Mouse (Mus musculus) forebrain, embryonic 14.5 days (tissue): Measurements from ENCODE around the gene Por. TPM values are rescaled to one million over a fixed set of nuclear protein-coding genes. Genes with fewer than 3 reads are reported as not detected.

ENCODE experiments used
- ATAC-seq: fragments of 200-750 bp; cut with Nextera tagmentation; 2 replicates; pipeline ENCODE4 v1.8.0; 2017; ENCODE audit warnings: mild to moderate bottlenecking, moderate library complexity
- DNase-seq: peaks from one replicate; pipeline ENCODE4 v3.0.0-alpha.2; 2015; ENCODE audit warnings: low spot score
- H3K27ac ChIP-seq: fragments of 300-500 bp; sonication (generic); 2 replicates; pipeline ENCODE4 v1.5.1; 2014; ENCODE audit warnings: low read depth, mild to moderate bottlenecking, control low read depth, low read length, moderate library complexity
- H3K27me3 ChIP-seq: fragments of 300-500 bp; sonication (generic); replicated peaks from 2 replicates; pipeline ENCODE4 v1.6.1; 2014; ENCODE audit warnings: low read length, control low read depth, mixed read lengths; ENCODE audit not compliant: control insufficient read depth, insufficient read depth
- H3K36me3 ChIP-seq: fragments of 300-500 bp; sonication (generic); 2 replicates; pipeline ENCODE4 v1.6.1; 2014; ENCODE audit warnings: low read length, control low read depth; ENCODE audit not compliant: control insufficient read depth, insufficient read depth
- H3K4me1 ChIP-seq: fragments of 300-500 bp; sonication (generic); 2 replicates; pipeline ENCODE4 v1.6.1; 2014; ENCODE audit warnings: antibody characterized with exemption, low read length, control low read depth; ENCODE audit not compliant: control insufficient read depth, insufficient read depth
- H3K4me2 ChIP-seq: fragments of 300-500 bp; sonication (generic); 2 replicates; pipeline ENCODE4 v1.6.1; 2014; ENCODE audit warnings: mild to moderate bottlenecking, control low read depth, low read length
- H3K4me3 ChIP-seq: fragments of 300-500 bp; sonication (generic); 2 replicates; pipeline ENCODE4 v1.5.1; 2014; ENCODE audit warnings: low read depth, low read length, control low read depth
- H3K9ac ChIP-seq: fragments of 300-500 bp; sonication (generic); 2 replicates; pipeline ENCODE4 v1.6.1; 2014; ENCODE audit warnings: mild to moderate bottlenecking, low read length, control low read depth, moderate library complexity
- H3K9me3 ChIP-seq: fragments of 300-500 bp; sonication (generic); replicated peaks from 2 replicates; pipeline ENCODE4 v1.6.1; 2016; ENCODE audit warnings: low read length, control low read depth, mixed read lengths; ENCODE audit not compliant: control insufficient read depth
- WGBS: fragments of 180-500 bp; shearing (Covaris S2); extraction: QIAGEN DNeasy Blood & Tissue Kit; methylation state at CpG from one replicate; pipeline ENCODE4 v1.1.7; 2014; 5-methylcytosine and 5-hydroxymethylcytosine counted together
- polyA plus RNA-seq: library from polyadenylated mRNA; unstranded; fragments of >200 nt; fragmentation: Nextera tagmentation; extraction: Ambion mirVana; gene quantifications from 2 replicates; pipeline ENCODE4 v1.2.1, GENCODE M21; 2014

Gene Por
- polyA plus RNA-seq, 1 experiment from 2014 or later: 82.1 TPM

GRCm38 (mm10) chr5:135764971-135765370, 95.1 kb downstream of the Por start:
- Histone ChIP-seq H3K36me3 (no peaks in the 10 kb centered on the region), H3K27ac (no peak overlapping the region), H3K4me1 (no peaks in the 10 kb centered on the region), H3K9me3 (no peaks in the 10 kb centered on the region), H3K27me3 (no peaks in the 10 kb centered on the region), H3K4me3 (no peak overlapping the region), H3K9ac (no peak overlapping the region), H3K4me2 (no peak overlapping the region)
- no peak for ATAC-seq
- DNase-seq: no peak
- 77% methylated on average over 3 of the region's 3 CpGs for WGBS

DNA sequence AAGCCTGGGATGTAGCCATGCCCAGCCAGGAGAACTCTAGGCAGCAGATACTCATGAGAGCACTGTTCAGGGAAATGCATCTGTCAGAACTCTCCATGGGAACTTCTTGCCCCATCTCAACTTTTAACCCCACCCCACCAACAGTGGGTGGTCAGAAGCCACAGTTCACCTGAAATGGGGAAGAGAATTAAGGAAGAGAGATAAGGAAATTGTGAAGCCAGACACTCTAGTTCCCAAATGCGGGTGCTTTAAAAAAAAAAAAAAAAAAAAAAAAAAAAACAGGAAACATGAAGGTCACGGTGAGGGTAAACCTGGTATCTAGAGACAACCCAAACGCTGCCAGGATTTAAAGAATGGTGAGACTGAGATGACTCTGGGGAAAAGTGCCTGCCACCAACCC, 102.7 kb downstream of the Por start:
- WGBS: 86% methylated on average over 3 of the region's 3 CpGs
- H3K9me3 ChIP-seq: no peaks in the 10 kb centered on the region
- H3K27ac ChIP-seq: no peak overlapping the region
- H3K4me2 ChIP-seq: no peak overlapping the region
- H3K4me1 ChIP-seq: peaks cover 2% of the 10 kb centered on the region; the same call in 1 of the 2 replicates
- no peaks in the 10 kb centered on the region for H3K36me3 ChIP-seq
- ATAC-seq (no peak), DNase-seq (no peak)
- no peaks in the 10 kb centered on the region for H3K27me3 ChIP-seq
- H3K4me3 ChIP-seq: no peak overlapping the region
- H3K9ac ChIP-seq: no peak overlapping the region

- no peak overlapping the region for H3K4me2 ChIP-seq
- 0 out of 2 replicates have a peak, but pooled peaks cover 1% of the 10 kb centered on the region for H3K36me3 ChIP-seq
- peaks cover 15% of the 10 kb centered on the region for H3K4me1 ChIP-seq
- ATAC-seq (no peak), DNase-seq (no peak)
- H3K4me3 ChIP-seq: no peak overlapping the region
- H3K27me3 ChIP-seq: no peaks in the 10 kb centered on the region
- H3K9ac ChIP-seq: 0 out of 2 replicates have a peak overlapping the region, but pooled peaks have one; percentile 0
- H3K9me3 ChIP-seq: no peaks in the 10 kb centered on the region
- H3K27ac ChIP-seq: no peak overlapping the region
- 77% methylated on average over 4 of the region's 4 CpGs for WGBS
These were observed 106.7 kb downstream of the Por start for GRCm38 (mm10) chr5:135776546-135776945.

GRCm38 (mm10) chr5:135777796-135778470, 108.1 kb downstream of the Por start, which contains the start of gene Styxl1:
Gene Styxl1 (minus strand): TSS chr5:135778385.
- peak within 1 kb of the TSS; percentile 91 for H3K27ac ChIP-seq
- H3K36me3 ChIP-seq: peaks cover 11% of the 10 kb centered on the region
- DNase-seq (peak; percentile 62), ATAC-seq (peak; percentile 92)
- H3K4me1 ChIP-seq: peaks cover 15% of the 10 kb centered on the region
- under 1% methylated on average over 45 of the region's 45 CpGs for WGBS
- no peaks in the 10 kb centered on the region for H3K9me3 ChIP-seq
- no peaks in the 10 kb centered on the region for H3K27me3 ChIP-seq
- H3K4me2 ChIP-seq: peak within 1 kb of the TSS; percentile 92
- peak within 1 kb of the TSS; percentile 94 for H3K4me3 ChIP-seq
- peak within 1 kb of the TSS; percentile 97 for H3K9ac ChIP-seq

- Histone ChIP-seq H3K4me3 (peak within 1 kb of the TSS; percentile 94), H3K9me3 (no peaks in the 10 kb centered on the region), H3K27me3 (no peaks in the 10 kb centered on the region), H3K36me3 (peaks cover 19% of the 10 kb centered on the region), H3K4me1 (peaks cover 15% of the 10 kb centered on the region), H3K9ac (peak within 1 kb of the TSS; percentile 97), H3K4me2 (peak within 1 kb of the TSS; percentile 92), H3K27ac (peak within 1 kb of the TSS; percentile 91)
- 2% methylated on average over 70 of the region's 70 CpGs for WGBS
- ATAC-seq: peak; percentile 98
- DNase-seq: peak; percentile 100
These were observed 108.9 kb downstream of the Por start, which contains the start of gene Mdh2 for GRCm38 (mm10) chr5:135778471-135779445. Gene Mdh2 (plus strand): TSS chr5:135778480.

GRCm38 (mm10) chr5:135780331-135780730, 110.5 kb downstream of the Por start:
- Histone ChIP-seq H3K36me3 (peaks cover 35% of the 10 kb centered on the region), H3K27me3 (no peaks in the 10 kb centered on the region), H3K4me1 (peaks cover 15% of the 10 kb centered on the region), H3K9me3 (no peaks in the 10 kb centered on the region), H3K27ac (no peak overlapping the region), H3K4me2 (peak overlapping the region; percentile 92; the same call in 1 of the 2 replicates), H3K4me3 (no peak overlapping the region), H3K9ac (peak overlapping the region; percentile 0)
- WGBS: 82% methylated on average over 8 of the region's 8 CpGs
- no peak for ATAC-seq
- DNase-seq: no peak

DNA sequence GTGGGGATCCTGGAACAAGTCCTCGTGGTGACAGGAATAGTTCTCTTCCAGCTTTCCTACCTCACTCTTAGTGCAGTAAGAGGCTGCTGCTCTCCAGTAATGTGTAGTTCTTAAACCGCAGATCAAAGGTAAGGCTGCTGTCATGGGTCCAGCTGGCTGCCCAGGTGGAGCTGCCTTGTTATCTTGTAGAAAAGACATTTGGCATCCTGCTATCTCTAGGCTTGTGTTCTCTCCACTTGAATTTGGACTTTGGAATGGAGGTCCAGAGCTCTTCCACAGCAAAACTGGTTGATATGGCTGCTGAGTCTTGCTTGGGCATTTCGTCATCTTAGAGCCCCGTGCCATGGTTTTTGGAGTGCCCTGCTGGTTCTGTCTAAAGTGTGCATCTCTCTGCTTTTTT, 113.1 kb downstream of the Por start:
- WGBS: 96% methylated on average over 4 of the region's 4 CpGs
- no peak overlapping the region for H3K4me3 ChIP-seq
- H3K9ac ChIP-seq: no peak overlapping the region
- no peaks in the 10 kb centered on the region for H3K9me3 ChIP-seq
- no peak overlapping the region for H3K27ac ChIP-seq
- no peak overlapping the region for H3K4me2 ChIP-seq
- ATAC-seq: no peak
- H3K4me1 ChIP-seq: peaks cover 12% of the 10 kb centered on the region
- H3K27me3 ChIP-seq: no peaks in the 10 kb centered on the region
- no peak for DNase-seq
- H3K36me3 ChIP-seq: peaks cover 61% of the 10 kb centered on the region
